Mouse (Mus musculus) heart, postnatal 0 days (tissue): ENCODE results near the gene Prm1.

Source experiments
- CTCF ChIP-seq: IDR thresholded peaks from 2 replicates; pipeline ENCODE4 v1.5.1; 2016; ENCODE audit warnings: antibody characterized with exemption, control low read depth, low read depth
- EP300 ChIP-seq: IDR thresholded peaks from 2 replicates; pipeline ENCODE4 v1.6.1; 2016; ENCODE audit warnings: antibody characterized with exemption, low read depth

DNA sequence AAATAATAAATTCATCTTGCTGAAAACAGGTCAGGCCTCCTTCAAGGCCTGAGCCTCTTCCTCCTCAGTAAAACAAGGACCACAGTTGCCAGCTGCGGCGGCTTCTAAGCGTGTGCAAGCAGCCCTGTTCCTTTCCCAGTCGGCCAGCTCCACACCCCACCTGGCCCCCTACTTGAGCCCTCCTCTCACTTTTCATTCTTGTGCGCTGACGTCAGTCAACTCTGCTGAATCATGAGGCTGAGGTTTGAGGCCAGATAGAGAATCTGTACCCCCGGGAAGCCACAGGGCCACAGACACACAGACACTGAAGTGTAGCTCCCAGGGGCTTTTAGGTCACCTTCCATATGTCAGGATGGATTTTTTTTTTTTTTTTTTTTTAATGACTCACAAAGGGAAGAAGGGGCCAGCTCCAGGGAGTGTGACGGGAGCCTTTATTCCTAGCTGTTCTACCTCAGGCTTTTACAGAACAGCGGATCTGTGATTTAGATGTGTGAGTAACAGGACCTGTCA is 23.7 kb downstream of the Prm1 start:
- TF ChIP-seq EP300 (no peak), CTCF (no peak)
